Mouse (Mus musculus) heart, postnatal 0 days (tissue): ENCODE measurements at regions not wholly inside any gene's neighbourhood (a gene's known extent, or its start where the extent isn't known, plus 50 kb on each side); places are given as distances from the start of the nearest gene placed in this dataset.

Experiments
- ATAC-seq: fragments of 200-750 bp; cut with Nextera tagmentation; 2 replicates; pipeline ENCODE4 v1.8.0; 2017; ENCODE audit warnings: low read depth, moderate number of reproducible peaks, moderate library complexity; ENCODE audit not compliant: insufficient read depth
- DNase-seq: peaks from one replicate; pipeline ENCODE4 v3.0.0-alpha.2; 2016; ENCODE audit warnings: low spot score
- H3K27ac ChIP-seq: fragments of 300-500 bp; sonication (generic); 2 replicates; pipeline ENCODE4 v1.5.1; 2014; ENCODE audit warnings: low read depth, mild to moderate bottlenecking
- H3K27me3 ChIP-seq: fragments of 300-500 bp; sonication (generic); 2 replicates; pipeline ENCODE4 v1.6.1; 2014; ENCODE audit warnings: low read length, mixed read lengths; ENCODE audit not compliant: control insufficient read depth, insufficient read depth
- H3K36me3 ChIP-seq: fragments of 300-500 bp; sonication (generic); replicated peaks from 2 replicates; pipeline ENCODE4 v1.6.1; 2014; ENCODE audit warnings: low read length, mixed read lengths; ENCODE audit not compliant: control insufficient read depth, insufficient read depth
- H3K4me1 ChIP-seq: fragments of 300-500 bp; sonication (generic); 2 replicates; pipeline ENCODE4 v1.6.1; 2014; ENCODE audit warnings: antibody characterized with exemption; ENCODE audit not compliant: control insufficient read depth, insufficient read depth
- H3K4me2 ChIP-seq: fragments of 300-500 bp; sonication (generic); 2 replicates; pipeline ENCODE4 v1.6.1; 2014; ENCODE audit warnings: low read depth, mild to moderate bottlenecking, low read length, moderate library complexity
- H3K4me3 ChIP-seq: fragments of 300-500 bp; sonication (generic); 2 replicates; pipeline ENCODE4 v1.5.1; 2014; ENCODE audit warnings: low read depth, low read length
- H3K9ac ChIP-seq: fragments of 300-500 bp; sonication (generic); replicated peaks from 2 replicates; pipeline ENCODE4 v1.6.1; 2014; ENCODE audit warnings: low read depth, low read length, mixed read lengths
- H3K9me3 ChIP-seq: fragments of 300-500 bp; sonication (generic); replicated peaks from 2 replicates; pipeline ENCODE4 v1.6.1; 2016; ENCODE audit warnings: low read length; ENCODE audit not compliant: control insufficient read depth
- CTCF ChIP-seq: IDR thresholded peaks from 2 replicates; pipeline ENCODE4 v1.5.1; 2016; ENCODE audit warnings: antibody characterized with exemption, control low read depth, low read depth
- EP300 ChIP-seq: IDR thresholded peaks from 2 replicates; pipeline ENCODE4 v1.6.1; 2016; ENCODE audit warnings: antibody characterized with exemption, low read depth
- WGBS: fragments of 180-500 bp; shearing (Covaris S2); extraction: QIAGEN DNeasy Blood & Tissue Kit; methylation state at CpG from one replicate; pipeline ENCODE4 v1.1.7; 2014; 5-methylcytosine and 5-hydroxymethylcytosine counted together

GRCm38 (mm10) chr10:117493091-117493823, 113.4 kb upstream of the Cpsf6 start:
- no peak overlapping the region for H3K4me2 ChIP-seq
- no peaks in the 10 kb centered on the region for H3K9me3 ChIP-seq
- H3K27me3 ChIP-seq: no peaks in the 10 kb centered on the region
- no peaks in the 10 kb centered on the region for H3K36me3 ChIP-seq
- no peak overlapping the region for H3K9ac ChIP-seq
- no peak overlapping the region for H3K4me3 ChIP-seq
- no peak for ATAC-seq
- no peaks in the 10 kb centered on the region for H3K4me1 ChIP-seq
- DNase-seq: no peak
- 89% methylated on average over 3 of the region's 3 CpGs for WGBS
- TF ChIP-seq EP300: no peak
- TF ChIP-seq CTCF: no peak
- H3K27ac ChIP-seq: no peak overlapping the region

GRCm38 (mm10) chr10:117492391-117492990, 112.7 kb upstream of the Cpsf6 start:
- DNase-seq: no peak
- no peak for ATAC-seq
- Histone ChIP-seq H3K27me3 (no peaks in the 10 kb centered on the region), H3K27ac (no peak overlapping the region), H3K36me3 (no peaks in the 10 kb centered on the region), H3K4me3 (no peak overlapping the region), H3K4me2 (no peak overlapping the region), H3K4me1 (no peaks in the 10 kb centered on the region), H3K9me3 (no peaks in the 10 kb centered on the region), H3K9ac (no peak overlapping the region)
- TF ChIP-seq EP300 (no peak), CTCF (no peak)
- WGBS: 90% methylated on average over 5 of the region's 5 CpGs

GRCm38 (mm10) chr10:117491711-117492110, 111.9 kb upstream of the Cpsf6 start:
- no peaks in the 10 kb centered on the region for H3K36me3 ChIP-seq
- no peaks in the 10 kb centered on the region for H3K4me1 ChIP-seq
- H3K27me3 ChIP-seq: no peaks in the 10 kb centered on the region
- H3K27ac ChIP-seq: no peak overlapping the region
- no peak overlapping the region for H3K4me3 ChIP-seq
- ATAC-seq: no peak
- WGBS: 51% methylated on average over 1 of the region's 1 CpGs
- H3K4me2 ChIP-seq: no peak overlapping the region
- DNase-seq: no peak
- no peak overlapping the region for H3K9ac ChIP-seq
- TF ChIP-seq CTCF: no peak
- no peak for TF ChIP-seq EP300
- H3K9me3 ChIP-seq: no peaks in the 10 kb centered on the region

- TF ChIP-seq CTCF: no peak
- TF ChIP-seq EP300: no peak
- Histone ChIP-seq H3K27me3 (no peaks in the 10 kb centered on the region), H3K36me3 (no peaks in the 10 kb centered on the region), H3K4me2 (no peak overlapping the region), H3K27ac (no peak overlapping the region), H3K4me3 (no peak overlapping the region), H3K4me1 (no peaks in the 10 kb centered on the region), H3K9ac (no peak overlapping the region), H3K9me3 (no peaks in the 10 kb centered on the region)
- 72% methylated on average over 4 of the region's 4 CpGs for WGBS
- DNase-seq (no peak), ATAC-seq (no peak)
Measured at GRCm38 (mm10) chr10:117490851-117491595, 111.2 kb upstream of the Cpsf6 start.

- H3K4me2 ChIP-seq: no peak overlapping the region
- DNase-seq (no peak), ATAC-seq (no peak)
- no peak overlapping the region for H3K9ac ChIP-seq
- WGBS: 91% methylated on average over 4 of the region's 4 CpGs
- H3K4me3 ChIP-seq: no peak overlapping the region
- TF ChIP-seq EP300 (no peak), CTCF (no peak)
- no peaks in the 10 kb centered on the region for H3K36me3 ChIP-seq
- no peaks in the 10 kb centered on the region for H3K27me3 ChIP-seq
- H3K4me1 ChIP-seq: no peaks in the 10 kb centered on the region
- no peaks in the 10 kb centered on the region for H3K9me3 ChIP-seq
- H3K27ac ChIP-seq: no peak overlapping the region
Measured at GRCm38 (mm10) chr10:117483091-117483600, 103.3 kb upstream of the Cpsf6 start.
